Mouse (Mus musculus) midbrain, embryonic 13.5 days (tissue): ENCODE results near the gene Ormdl3. TPM values are rescaled to one million over a fixed set of nuclear protein-coding genes. Genes with fewer than 3 reads are reported as not detected.

ENCODE experiments used
- ATAC-seq: fragments of 200-750 bp; cut with Nextera tagmentation; 2 replicates; pipeline ENCODE4 v1.8.0; 2017; ENCODE audit warnings: mild to moderate bottlenecking, moderate TSS enrichment, moderate library complexity
- H3K27ac ChIP-seq: fragments of 300-500 bp; sonication (generic); 2 replicates; pipeline ENCODE4 v1.5.1; 2015; ENCODE audit warnings: inconsistent platforms, mild to moderate bottlenecking, moderate library complexity
- H3K27me3 ChIP-seq: fragments of 300-500 bp; sonication (generic); 2 replicates; pipeline ENCODE4 v1.6.1; 2015; ENCODE audit warnings: mild to moderate bottlenecking, inconsistent platforms
- H3K36me3 ChIP-seq: fragments of 300-500 bp; sonication (generic); 2 replicates; pipeline ENCODE4 v1.6.1; 2015; ENCODE audit warnings: mild to moderate bottlenecking, inconsistent platforms
- H3K4me1 ChIP-seq: fragments of 300-500 bp; sonication (generic); replicated peaks from 2 replicates; pipeline ENCODE4 v1.6.1; 2015; ENCODE audit warnings: inconsistent platforms
- H3K4me2 ChIP-seq: fragments of 300-500 bp; sonication (generic); replicated peaks from 2 replicates; pipeline ENCODE4 v1.6.1; 2015; ENCODE audit warnings: moderate library complexity, mild to moderate bottlenecking, inconsistent platforms
- H3K4me3 ChIP-seq: fragments of 300-500 bp; sonication (generic); replicated peaks from 2 replicates; pipeline ENCODE4 v1.5.1; 2015; ENCODE audit warnings: mild to moderate bottlenecking, inconsistent platforms
- H3K9ac ChIP-seq: fragments of 300-500 bp; sonication (generic); replicated peaks from 2 replicates; pipeline ENCODE4 v1.6.1; 2015; ENCODE audit warnings: mild to moderate bottlenecking, inconsistent platforms
- H3K9me3 ChIP-seq: fragments of 300-500 bp; sonication (generic); 2 replicates; pipeline ENCODE4 v1.6.1; 2016; ENCODE audit warnings: mild to moderate bottlenecking, inconsistent platforms
- WGBS: fragments of 180-500 bp; shearing (Covaris S2); methylation state at CpG from one replicate; pipeline ENCODE4 v1.1.7; 2015; 5-methylcytosine and 5-hydroxymethylcytosine counted together
- polyA plus RNA-seq: library from polyadenylated mRNA; unstranded; fragments of >200 nt; fragmentation: Nextera tagmentation; extraction: Ambion mirVana; gene quantifications from 2 replicates; pipeline ENCODE4 v1.2.1, GENCODE M21; 2015

Ormdl3 gene
- polyA plus RNA-seq, 1 experiment from 2014 or later = 97.3 TPM

GRCm38 (mm10) chr11:98546529-98547307 lies 40.5 kb downstream of the Ormdl3 start:
- 47% methylated on average over 12 of the region's 12 CpGs for WGBS
- peaks cover 82% of the 10 kb centered on the region for H3K27me3 ChIP-seq
- H3K9me3 ChIP-seq = no peaks in the 10 kb centered on the region
- no peaks in the 10 kb centered on the region for H3K36me3 ChIP-seq
- no peak for ATAC-seq
- no peak overlapping the region for H3K4me2 ChIP-seq
- no peak overlapping the region for H3K27ac ChIP-seq
- H3K9ac ChIP-seq = no peak overlapping the region
- H3K4me3 ChIP-seq = no peak overlapping the region
- H3K4me1 ChIP-seq = peaks cover 16% of the 10 kb centered on the region

- H3K36me3 ChIP-seq = no peaks in the 10 kb centered on the region
- no peak within 1 kb of the TSS for H3K27ac ChIP-seq
- peaks cover 91% of the 10 kb centered on the region for H3K27me3 ChIP-seq
- ATAC-seq = no peak; the same call in 1 of the 2 replicates
- H3K4me2 ChIP-seq = peak within 1 kb of the TSS; percentile 76
- WGBS = 1% methylated on average over 55 of the region's 58 CpGs
- H3K4me3 ChIP-seq = peak within 1 kb of the TSS; percentile 47
- peaks cover 12% of the 10 kb centered on the region; the same call in 1 of the 2 replicates for H3K4me1 ChIP-seq
- H3K9me3 ChIP-seq = no peaks in the 10 kb centered on the region
- peak within 1 kb of the TSS; percentile 62 for H3K9ac ChIP-seq
Measured at GRCm38 (mm10) chr11:98545711-98546231, 41.4 kb downstream of the Ormdl3 start, which contains the start of gene Ikzf3. Gene Ikzf3 (minus strand): TSS chr11:98546031.

DNA sequence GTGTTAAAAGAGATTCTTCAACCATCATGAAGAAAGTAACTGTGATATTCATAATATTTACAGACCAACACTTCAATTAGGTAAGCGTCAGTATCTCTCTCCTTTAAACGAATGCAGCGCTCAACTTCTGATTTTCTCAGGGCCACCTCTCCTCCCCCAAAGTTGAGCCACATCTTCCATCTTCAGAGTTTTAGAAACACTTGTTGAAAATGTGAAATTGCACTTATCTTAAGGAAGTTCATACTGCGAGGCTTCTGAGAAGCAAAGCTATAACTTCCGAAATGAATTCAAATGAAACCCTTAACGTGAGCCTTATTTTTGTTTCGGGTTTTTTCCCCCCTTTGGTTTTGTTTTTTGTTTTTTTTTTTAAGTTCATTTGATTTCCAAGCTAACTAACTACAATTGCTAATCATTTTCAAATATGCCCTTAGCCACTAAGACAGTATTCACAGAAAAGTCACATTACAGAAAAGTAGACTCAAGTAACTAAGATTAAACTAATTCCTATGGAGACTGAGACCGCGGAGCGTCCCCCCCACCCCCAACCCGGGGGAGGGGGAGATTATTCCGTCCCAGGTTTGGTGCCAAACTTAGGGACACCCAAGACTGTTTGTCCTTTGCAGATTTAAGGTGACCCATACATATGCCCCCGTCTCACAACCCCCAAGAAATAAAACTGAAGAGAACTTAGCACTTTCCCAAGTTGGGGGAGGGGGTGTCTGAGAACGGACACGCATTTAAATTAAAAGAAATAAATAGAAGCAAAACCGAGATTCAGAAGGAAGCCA lies 42.1 kb downstream of the Ormdl3 start:
- ATAC-seq = no peak
- Histone ChIP-seq H3K9me3 (no peaks in the 10 kb centered on the region), H3K27ac (no peak overlapping the region), H3K4me3 (peak overlapping the region; percentile 47), H3K4me2 (peak overlapping the region; percentile 76), H3K36me3 (no peaks in the 10 kb centered on the region), H3K4me1 (peaks cover 8% of the 10 kb centered on the region; the same call in 1 of the 2 replicates), H3K27me3 (peaks cover 87% of the 10 kb centered on the region), H3K9ac (no peak overlapping the region; the same call in 1 of the 2 replicates)
- WGBS = 3% methylated on average over 16 of the region's 16 CpGs

GRCm38 (mm10) chr11:98543414-98543813 lies 43.8 kb downstream of the Ormdl3 start:
- H3K4me1 ChIP-seq = peaks cover 8% of the 10 kb centered on the region; the same call in 1 of the 2 replicates
- H3K4me3 ChIP-seq = no peak overlapping the region
- no peak overlapping the region for H3K4me2 ChIP-seq
- no peaks in the 10 kb centered on the region for H3K36me3 ChIP-seq
- H3K9me3 ChIP-seq = no peaks in the 10 kb centered on the region
- peaks cover 71% of the 10 kb centered on the region for H3K27me3 ChIP-seq
- no peak overlapping the region for H3K9ac ChIP-seq
- ATAC-seq = no peak
- 80% methylated on average over 1 of the region's 1 CpGs for WGBS
- H3K27ac ChIP-seq = no peak overlapping the region

DNA sequence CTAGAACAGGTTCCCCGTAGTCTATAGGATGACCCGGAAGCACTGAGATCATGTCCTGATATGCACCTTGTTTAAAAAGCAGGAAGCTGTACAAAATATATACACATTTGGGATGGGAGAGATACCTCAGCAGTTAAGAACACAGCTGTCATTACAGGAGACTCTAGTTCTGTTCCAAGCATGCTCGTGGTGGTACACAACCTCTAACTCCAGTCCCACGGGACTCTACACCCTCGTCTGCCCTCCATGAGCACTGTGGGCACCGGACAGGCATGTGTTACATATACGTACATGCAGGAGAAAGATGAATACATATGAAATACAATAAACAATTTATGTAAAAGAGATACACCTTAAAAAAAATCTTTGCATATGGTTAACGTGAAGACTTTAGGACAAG lies 44.6 kb downstream of the Ormdl3 start:
- Histone ChIP-seq H3K27ac (no peak overlapping the region), H3K4me2 (no peak overlapping the region), H3K27me3 (peaks cover 62% of the 10 kb centered on the region), H3K36me3 (no peaks in the 10 kb centered on the region), H3K9ac (no peak overlapping the region), H3K4me1 (peaks cover 8% of the 10 kb centered on the region; the same call in 1 of the 2 replicates), H3K9me3 (no peaks in the 10 kb centered on the region), H3K4me3 (no peak overlapping the region)
- WGBS = 80% methylated on average over 8 of the region's 8 CpGs
- no peak for ATAC-seq

DNA sequence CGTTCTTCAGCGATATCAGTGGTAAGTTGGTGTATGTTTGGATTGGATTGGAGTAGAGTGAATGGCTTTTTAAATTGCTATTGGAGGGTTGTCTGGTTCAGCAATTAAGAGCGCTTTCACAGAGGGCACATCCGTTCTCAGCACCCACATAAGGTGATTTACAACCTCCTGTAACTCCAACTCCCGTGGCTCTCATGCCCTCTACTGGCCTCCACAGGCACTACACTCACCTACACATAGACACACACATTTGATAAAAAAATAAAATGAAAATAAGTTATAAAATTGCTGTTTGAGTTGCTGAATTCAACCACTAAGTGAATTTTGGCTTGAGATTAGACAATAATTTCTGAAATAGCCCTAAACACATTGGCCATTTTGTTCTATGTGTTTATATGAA lies 46.8 kb downstream of the Ormdl3 start:
- Histone ChIP-seq H3K27ac (no peak overlapping the region), H3K4me2 (no peak overlapping the region), H3K9ac (no peak overlapping the region), H3K4me1 (peaks cover 2% of the 10 kb centered on the region; the same call in 1 of the 2 replicates), H3K36me3 (no peaks in the 10 kb centered on the region), H3K9me3 (no peaks in the 10 kb centered on the region), H3K27me3 (peaks cover 40% of the 10 kb centered on the region), H3K4me3 (no peak overlapping the region)
- WGBS = 79% methylated on average over 5 of the region's 5 CpGs
- ATAC-seq = no peak

DNA sequence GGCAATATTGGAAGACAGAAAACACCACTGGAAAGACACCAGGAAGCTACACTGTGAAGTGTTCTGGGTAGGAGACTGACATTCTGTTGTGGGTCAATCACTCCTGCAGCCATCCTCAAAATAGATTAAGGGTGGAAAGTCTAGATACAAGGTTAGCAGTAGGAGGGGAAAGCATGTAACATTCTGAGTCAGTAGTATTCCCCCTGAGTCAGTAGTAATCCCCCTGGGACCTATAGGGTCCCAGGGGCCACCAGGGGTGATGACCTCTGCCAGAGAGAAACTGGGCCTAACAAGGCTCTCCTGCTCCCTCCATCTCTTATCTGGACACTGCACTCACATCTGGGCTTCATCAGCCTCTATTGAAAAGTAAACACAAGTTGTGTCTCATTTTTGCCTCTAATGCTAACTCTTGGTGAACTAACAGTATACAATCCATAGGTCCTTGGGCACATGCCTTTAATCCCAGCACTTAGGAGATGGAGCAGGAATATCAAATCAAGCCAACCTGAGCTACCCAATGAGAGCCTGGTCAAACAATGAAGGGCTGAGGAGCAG lies 49.6 kb downstream of the Ormdl3 start:
- Histone ChIP-seq H3K9me3 (no peaks in the 10 kb centered on the region), H3K9ac (no peak overlapping the region), H3K27me3 (peaks cover 20% of the 10 kb centered on the region), H3K4me2 (no peak overlapping the region), H3K4me1 (no peaks in the 10 kb centered on the region), H3K4me3 (no peak overlapping the region), H3K27ac (no peak overlapping the region), H3K36me3 (no peaks in the 10 kb centered on the region)
- no peak for ATAC-seq

Other genes starting within 250 kb of the Ormdl3 start
- gene Ppp1r1b, start 239.0 kb downstream of the Ormdl3 start, polyA plus RNA-seq = 0.73 and 1.9 TPM in 2 replicates
- 44.5 and 46.9 TPM in 2 replicates for gene Stard3, start 229.0 kb downstream of the Ormdl3 start, polyA plus RNA-seq
- 0.23 and 0.28 TPM in 2 replicates for gene Tcap, start 203.6 kb downstream of the Ormdl3 start, polyA plus RNA-seq
- gene Pnmt, start 200.9 kb downstream of the Ormdl3 start, polyA plus RNA-seq = 0.23 TPM in 1 of 2 replicates, not detected in the other
- gene Pgap3, start 186.9 kb downstream of the Ormdl3 start, polyA plus RNA-seq = 9.2 and 10.7 TPM in 2 replicates
- 7.1 and 7.6 TPM in 2 replicates for gene Erbb2, start 174.9 kb downstream of the Ormdl3 start, polyA plus RNA-seq
- gene Mien1, start 148.4 kb downstream of the Ormdl3 start, polyA plus RNA-seq = 231 and 239 TPM in 2 replicates
- gene Grb7, start 141.0 kb downstream of the Ormdl3 start, polyA plus RNA-seq = 0.21 and 0.24 TPM in 2 replicates
- gene Ikzf3, start 41.3 kb downstream of the Ormdl3 start, polyA plus RNA-seq = 0.36 TPM in 1 of 2 replicates, not detected in the other
- 0.12 TPM in 1 of 2 replicates, not detected in the other for gene Zpbp2, start 36.3 kb downstream of the Ormdl3 start, polyA plus RNA-seq
- not detected in 2 replicates for gene Lrrc3c, start 10.9 kb upstream of the Ormdl3 start, polyA plus RNA-seq
- 0.90 and 1.5 TPM in 2 replicates for gene Gm12355, start 38.3 kb upstream of the Ormdl3 start, polyA plus RNA-seq
- gene Gsdma3, start 39.0 kb upstream of the Ormdl3 start, polyA plus RNA-seq = not detected in 2 replicates
- not detected in 2 replicates for gene Gsdma2, start 59.4 kb upstream of the Ormdl3 start, polyA plus RNA-seq
- not detected in 2 replicates for gene Gsdma, start 77.0 kb upstream of the Ormdl3 start, polyA plus RNA-seq
- gene Psmd3, start 95.2 kb upstream of the Ormdl3 start, polyA plus RNA-seq = 174 and 190 TPM in 2 replicates
- not detected in 2 replicates for gene Csf3, start 113.9 kb upstream of the Ormdl3 start, polyA plus RNA-seq
- gene Med24, start 142.1 kb upstream of the Ormdl3 start, polyA plus RNA-seq = 83.5 and 90.3 TPM in 2 replicates
- 99.6 and 106 TPM in 2 replicates for gene Thra, start 153.3 kb upstream of the Ormdl3 start, polyA plus RNA-seq
- 1.2 and 1.9 TPM in 2 replicates for gene Nr1d1, start 188.0 kb upstream of the Ormdl3 start, polyA plus RNA-seq
- gene Msl1, start 208.1 kb upstream of the Ormdl3 start, polyA plus RNA-seq = 34.2 and 34.5 TPM in 2 replicates
- 52.6 and 57.6 TPM in 2 replicates for gene Casc3, start 217.5 kb upstream of the Ormdl3 start, polyA plus RNA-seq
- 4.7 and 5.8 TPM in 2 replicates for gene Rapgefl1, start 249.4 kb upstream of the Ormdl3 start, polyA plus RNA-seq